12 mouse cellular contexts compared by ENCODE assay signal in genomic region chr6:27809996-27810395, GRCm38 (mm10).
DNase-seq lines count a peak whose midpoint lies in the region.
"Had no signal": no experiment of that assay in that cellular context is flagged by ENCODE, and none has a peak within 500 bp of the region (broad histone marks: within the 10 kb centered on the region; RNA-seq: fewer than 3 reads in every experiment).

No protein-coding gene starts in this region.

- DNase-seq in cerebellum, adult 11-12 months: peak; percentile 16
- no peak for DNase-seq in cerebellum, postnatal 4 days (ENCODE audit: low spot score in 2 of 2)
- DNase-seq in cerebellum, adult 18-20 months: peak; percentile 5
- peak; percentile 15 to 27 for DNase-seq in cerebellum, postnatal 25 days
- DNase-seq in retina, postnatal 7 days (ENCODE audit: low read depth, low spot score): peak; percentile 14
- DNase-seq in thymus, adult 18-20 months: no peak
- no peak for DNase-seq in lung, postnatal 4 days
- DNase-seq: adrenal gland, postnatal 25 days; kidney, adult 11 months; layer of hippocampus, postnatal 36 days; lung, adult 18-20 months; thymus, postnatal 25 days had no signal

Comparison
In these comparisons a context has a peak if more than half of its experiments do, and no peak if none do; other contexts are left out.
1. DNase-seq: peak in cerebellum, adult 11-12 months (single experiment), cerebellum, adult 18-20 months (2 of 2), cerebellum, postnatal 25 days (2 of 2) and retina, postnatal 7 days (single experiment); none in cerebellum, postnatal 4 days (0 of 2), thymus, adult 18-20 months (0 of 2) and lung, postnatal 4 days (0 of 2).